Mouse (Mus musculus) gastrocnemius, postnatal 14 days (tissue): ENCODE results near the gene Cd93. TPM values are rescaled to one million over a fixed set of nuclear protein-coding genes. Genes with fewer than 3 reads are reported as not detected.

ENCODE experiments used
- DNase-seq: peaks from one replicate; pipeline ENCODE4 v3.0.0; 2021; ENCODE audit warnings: mixed read lengths
- intact Hi-C: fragments of 180-260 bp; cut with DNase I; formaldehyde crosslinking; loops from one replicate; pipeline ENCODE4 v1.15.1; 2025; ENCODE audit warnings: low total_unique reads
- total RNA-seq, 2 experiments: library from RNA; stranded (reverse); gene quantifications; 2 replicates each; pipeline ENCODE4 v1.2.3; 2021

Cd93 gene
- total RNA-seq, 2 experiments from 2014 or later, result 60.5 to 73.6 TPM

- intact Hi-C loops, result no loop called here
Observed at GRCm38 (mm10) chr2:148446446-148446845, 3.1 kb upstream of the Cd93 start.

GRCm38 (mm10) chr2:148445616-148446015, 2.3 kb upstream of the Cd93 start:
- intact Hi-C loops, result no loop called here
- DNase-seq, result no peak

More at GRCm38 (mm10) chr2:148446446-148446845, 3.1 kb upstream of the Cd93 start:
- no peak for DNase-seq

- intact Hi-C loops, result no loop called here
Observed at GRCm38 (mm10) chr2:148444472-148444871, 1.1 kb upstream of the Cd93 start.

GRCm38 (mm10) chr2:148442710-148443109, 653 bp downstream of the Cd93 start:
- no peak for DNase-seq
- intact Hi-C loops, result no loop called here

More at GRCm38 (mm10) chr2:148444472-148444871, 1.1 kb upstream of the Cd93 start:
- no peak for DNase-seq

GRCm38 (mm10) chr2:148442172-148442571, 1.2 kb downstream of the Cd93 start:
- intact Hi-C loops, result no loop called here
- DNase-seq, result no peak

GRCm38 (mm10) chr2:148441421-148441820, 1.9 kb downstream of the Cd93 start:
- intact Hi-C loops, result no loop called here
- no peak for DNase-seq

- DNase-seq, result no peak
- intact Hi-C loops, result no loop called here
Observed at GRCm38 (mm10) chr2:148439691-148440276, 3.6 kb downstream of the Cd93 start.

- intact Hi-C loops, result no loop called here
- no peak for DNase-seq
Observed at GRCm38 (mm10) chr2:148436285-148436684, 7.1 kb downstream of the Cd93 start.

- no peak for DNase-seq
- intact Hi-C loops, result no loop called here
Observed at GRCm38 (mm10) chr2:148432346-148432745, 11.0 kb downstream of the Cd93 start.

- DNase-seq, result no peak
- intact Hi-C loops, result no loop called here
Observed at GRCm38 (mm10) chr2:148430941-148431340, 12.4 kb downstream of the Cd93 start.

- DNase-seq, result no peak
- intact Hi-C loops, result no loop called here
Observed at GRCm38 (mm10) chr2:148429001-148429505, 14.3 kb downstream of the Cd93 start.

- DNase-seq, result no peak
- intact Hi-C loops, result no loop called here
Observed at GRCm38 (mm10) chr2:148428523-148428922, 14.8 kb downstream of the Cd93 start.

- intact Hi-C loops, result no loop called here
- DNase-seq, result no peak
Observed at GRCm38 (mm10) chr2:148427553-148427952, 15.8 kb downstream of the Cd93 start.

GRCm38 (mm10) chr2:148425709-148426382, 17.5 kb downstream of the Cd93 start:
- no peak for DNase-seq
- intact Hi-C loops, result no loop called here

GRCm38 (mm10) chr2:148421706-148422105, 21.7 kb downstream of the Cd93 start:
- intact Hi-C loops, result no loop called here
- no peak for DNase-seq

- intact Hi-C loops, result no loop called here
- no peak for DNase-seq
Observed at GRCm38 (mm10) chr2:148421112-148421511, 22.3 kb downstream of the Cd93 start.

- intact Hi-C loops, result no loop called here
- no peak for DNase-seq
Observed at GRCm38 (mm10) chr2:148419776-148420175, 23.6 kb downstream of the Cd93 start.

GRCm38 (mm10) chr2:148419151-148419550, 24.2 kb downstream of the Cd93 start:
- intact Hi-C loops, result no loop called here
- no peak for DNase-seq

- intact Hi-C loops, result loop anchor here (5.0 to 10.0 kb wide), 4 partner anchors 127 to 288 kb away; no protein-coding TSS in a partner anchor
- no peak for DNase-seq
Observed at GRCm38 (mm10) chr2:148409821-148410220, 33.5 kb downstream of the Cd93 start.

- DNase-seq, result peak; percentile 87
- intact Hi-C loops, result loop anchor here (5.0 to 10.0 kb wide), 4 partner anchors 128 to 287 kb away; no protein-coding TSS in a partner anchor
Observed at GRCm38 (mm10) chr2:148409141-148409540, 34.2 kb downstream of the Cd93 start.

- DNase-seq, result no peak
- intact Hi-C loops, result loop anchor here (5.0 to 10.0 kb wide), 4 partner anchors 129 to 286 kb away; no protein-coding TSS in a partner anchor
Observed at GRCm38 (mm10) chr2:148408761-148409120, 34.6 kb downstream of the Cd93 start.
